Mouse (Mus musculus) lung, adult 2 months (tissue): ENCODE measurements around the gene Majin. TPM values are rescaled to one million over a fixed set of nuclear protein-coding genes. Genes with fewer than 3 reads are reported as not detected.

Source experiments
- DNase-seq: peaks from one replicate; pipeline ENCODE4 v3.0.0; 2022
- H3K4me1 ChIP-seq: fragments of 200-500 bp; 2 replicates; pipeline ENCODE4 v1.6.1; 2011; ENCODE audit warnings: low read length; ENCODE audit not compliant: control insufficient read depth, insufficient read depth
- H3K4me3 ChIP-seq: fragments of 200-500 bp; replicated peaks from 2 replicates; pipeline ENCODE3; 2011; ENCODE audit warnings: low read depth, mild to moderate bottlenecking, control low read depth, low read length; ENCODE audit errors: extremely low read depth
- CTCF ChIP-seq: fragments of 200-500 bp; IDR thresholded peaks from 2 replicates; pipeline ENCODE4 v1.5.1; 2011; ENCODE audit warnings: mild to moderate bottlenecking, low read length, control low read depth; ENCODE audit not compliant: insufficient read depth
- POLR2A ChIP-seq: fragments of 200-500 bp; IDR thresholded peaks from 2 replicates; pipeline ENCODE4 v1.6.1; 2011; ENCODE audit warnings: low read depth, mild to moderate bottlenecking, control low read depth, low read length, borderline replicate concordance; ENCODE audit errors: extremely low read depth
- WGBS: fragments of 180-500 bp; shearing (Covaris S2); methylation state at CpG from one replicate; pipeline ENCODE4 v1.1.7; 2018; 5-methylcytosine and 5-hydroxymethylcytosine counted together
- polyA plus RNA-seq: library from polyadenylated mRNA; depleted of rRNA; stranded (reverse); fragments of >200 nt; gene quantifications from 2 replicates; pipeline ENCODE4 v1.2.3, GENCODE M21; 2012

The Majin gene
- polyA plus RNA-seq, 1 experiment: 0.37 TPM

GRCm38 (mm10) chr19:6236842-6237241 is 52.7 kb downstream of the Majin start:
- Histone ChIP-seq H3K4me1 (peaks cover 7% of the 10 kb centered on the region), H3K4me3 (no peak overlapping the region)
- DNase-seq: no peak
- 74% methylated on average over 7 of the region's 7 CpGs for WGBS
- no peak for TF ChIP-seq POLR2A
- no peak for TF ChIP-seq CTCF

DNA sequence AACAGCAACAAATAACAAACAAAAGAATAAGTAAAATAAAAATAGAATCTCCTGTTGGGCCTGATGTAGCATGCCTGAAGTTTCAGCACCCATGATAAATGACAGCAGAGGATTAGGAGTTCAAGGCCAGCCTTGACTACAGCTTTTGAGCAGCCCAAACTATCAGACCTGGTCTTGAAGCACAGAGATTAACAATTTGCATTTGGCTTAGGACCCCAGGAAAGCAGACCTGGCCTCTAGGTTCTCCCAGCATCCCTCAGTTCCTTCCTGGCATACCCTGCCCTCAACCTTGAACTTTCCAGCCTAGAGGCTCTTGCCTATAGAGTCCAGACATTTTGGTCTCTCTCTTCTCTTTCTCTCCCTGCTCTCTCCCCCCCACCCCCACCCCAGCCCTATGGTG is 54.6 kb downstream of the Majin start:
- H3K4me3 ChIP-seq: no peak overlapping the region
- peaks cover 10% of the 10 kb centered on the region for H3K4me1 ChIP-seq
- TF ChIP-seq CTCF: no peak
- TF ChIP-seq POLR2A: no peak
- DNase-seq: no peak

DNA sequence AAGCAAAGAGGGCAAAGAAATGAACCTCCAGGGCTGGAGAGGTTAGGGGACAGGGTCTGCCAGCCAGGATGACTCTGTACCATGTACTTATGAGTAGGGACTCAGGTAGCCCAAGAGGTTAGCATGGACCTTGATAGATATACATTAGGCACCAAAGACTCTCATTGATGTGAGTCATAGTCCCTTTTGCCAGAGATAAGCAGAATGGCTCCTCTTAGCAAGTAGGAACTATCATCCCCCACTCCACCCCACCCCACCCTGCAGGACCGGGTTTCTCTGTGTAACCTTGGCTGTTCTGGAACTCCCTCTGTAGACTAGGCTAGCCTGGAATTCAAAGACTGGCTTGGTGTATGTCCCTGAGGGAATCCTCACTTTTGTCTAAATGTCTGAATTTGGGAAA is 55.9 kb downstream of the Majin start:
- 50% methylated on average over 1 of the region's 1 CpGs for WGBS
- peaks cover 5% of the 10 kb centered on the region; the same call in 1 of the 2 replicates for H3K4me1 ChIP-seq
- H3K4me3 ChIP-seq: no peak overlapping the region
- DNase-seq: no peak
- TF ChIP-seq CTCF (no peak), POLR2A (no peak)

DNA sequence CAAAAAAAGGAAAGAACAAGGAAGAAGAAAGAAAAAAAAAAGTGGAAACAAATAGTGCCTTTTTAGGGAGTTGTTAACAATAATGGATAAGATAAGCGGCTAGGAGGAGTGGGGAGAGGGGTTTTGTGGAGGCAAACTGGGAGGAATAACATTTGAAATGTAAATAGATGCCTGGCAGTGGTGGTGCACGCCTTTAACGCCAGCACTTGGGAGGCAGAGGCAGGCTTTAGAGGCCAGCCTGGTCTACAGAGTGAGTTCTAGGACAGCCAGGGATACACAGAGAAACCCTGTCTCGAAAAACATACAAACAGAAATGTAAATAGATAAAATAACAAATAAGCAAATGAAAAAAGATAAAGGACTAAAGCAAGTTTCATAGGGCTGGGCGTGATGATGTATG is 56.5 kb downstream of the Majin start:
- no peak for TF ChIP-seq CTCF
- TF ChIP-seq POLR2A: no peak
- WGBS: 35% methylated on average over 5 of the region's 5 CpGs
- DNase-seq: no peak
- Histone ChIP-seq H3K4me1 (peaks cover 5% of the 10 kb centered on the region; the same call in 1 of the 2 replicates), H3K4me3 (no peak overlapping the region)

DNA sequence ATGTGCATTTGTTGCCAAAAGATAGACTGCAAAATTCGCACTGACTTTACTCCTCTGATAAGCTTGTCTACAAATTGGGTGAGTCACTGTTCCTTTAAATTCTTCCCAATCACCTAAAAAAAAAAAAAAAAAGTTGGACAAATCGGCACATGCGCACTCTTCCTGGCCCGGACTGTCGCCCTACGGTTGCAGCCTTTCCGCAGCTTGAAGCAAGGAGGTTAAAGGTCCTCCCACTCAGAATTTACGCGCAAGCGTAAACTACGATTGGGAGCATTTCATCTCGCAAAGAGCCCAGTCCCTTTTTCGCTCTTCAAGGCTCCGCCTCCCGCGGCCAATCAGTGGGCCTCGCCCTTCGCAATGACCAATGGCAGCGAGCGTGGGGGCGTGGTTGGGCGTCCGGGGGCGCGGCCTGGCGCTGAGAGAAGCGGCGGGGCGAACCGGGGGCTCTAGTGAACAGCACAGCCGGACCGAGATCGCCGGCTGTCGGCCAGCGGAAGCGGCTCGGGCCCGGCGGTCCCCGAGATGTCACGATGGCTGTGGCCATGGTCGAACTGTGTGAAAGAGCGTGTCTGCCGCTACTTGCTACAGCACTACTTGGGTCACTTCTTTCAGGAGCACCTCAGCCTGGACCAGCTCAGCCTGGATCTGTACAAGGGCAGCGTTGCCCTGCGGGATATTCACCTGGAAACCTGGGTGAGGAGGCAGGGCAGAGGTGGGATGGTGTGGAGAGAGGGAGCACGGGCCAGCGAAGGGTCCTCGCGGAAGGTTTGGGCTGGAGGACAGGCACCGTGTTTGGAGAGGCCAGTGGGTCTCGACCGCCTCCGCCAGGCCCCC is 57.3 kb downstream of the Majin start, which contains the start of gene Atg2a:
TSS of gene Atg2a (plus strand) at position 395 of the 834 bp plus-strand sequence.
- peak within 1 kb of the TSS; percentile 70 for H3K4me3 ChIP-seq
- TF ChIP-seq CTCF (no peak), POLR2A (peak; percentile 73; the same call in 1 of the 2 replicates)
- WGBS: under 1% methylated on average over 55 of the region's 55 CpGs
- peaks cover 3% of the 10 kb centered on the region; the same call in 1 of the 2 replicates for H3K4me1 ChIP-seq
- peak; percentile 98 for DNase-seq

- no peak for TF ChIP-seq CTCF
- TF ChIP-seq POLR2A: peak; percentile 68; the same call in 1 of the 2 replicates
- H3K4me3 ChIP-seq: peak overlapping the region; percentile 70
- 0% methylated on average over 4 of the region's 4 CpGs for WGBS
- peak; percentile 55 for DNase-seq
- H3K4me1 ChIP-seq: peaks cover 3% of the 10 kb centered on the region; the same call in 1 of the 2 replicates
These were observed 58.1 kb downstream of the Majin start for GRCm38 (mm10) chr19:6242281-6242680.

DNA sequence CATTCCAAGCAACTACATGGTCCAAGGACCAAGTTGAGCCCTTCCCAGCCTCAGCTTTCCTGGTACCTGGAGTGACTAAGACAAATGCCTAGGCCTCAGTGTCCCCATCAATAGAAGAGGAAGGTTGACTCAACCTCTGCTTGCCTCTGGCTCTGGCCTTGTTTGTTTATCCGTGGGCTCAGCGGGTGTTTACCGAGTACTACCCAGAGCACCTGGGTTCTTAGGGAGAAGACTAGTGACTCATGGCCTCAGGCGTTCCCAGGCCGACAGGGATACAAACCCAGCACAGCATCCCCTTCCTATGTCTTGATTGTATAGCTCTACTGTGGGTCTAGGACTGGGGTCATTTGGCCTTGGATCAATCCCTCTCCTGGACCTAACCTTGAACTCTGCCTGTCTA is 59.0 kb downstream of the Majin start:
- TF ChIP-seq POLR2A (no peak), CTCF (no peak)
- DNase-seq: no peak
- H3K4me1 ChIP-seq: peaks cover 3% of the 10 kb centered on the region; the same call in 1 of the 2 replicates
- 69% methylated on average over 5 of the region's 5 CpGs for WGBS
- no peak overlapping the region for H3K4me3 ChIP-seq

DNA sequence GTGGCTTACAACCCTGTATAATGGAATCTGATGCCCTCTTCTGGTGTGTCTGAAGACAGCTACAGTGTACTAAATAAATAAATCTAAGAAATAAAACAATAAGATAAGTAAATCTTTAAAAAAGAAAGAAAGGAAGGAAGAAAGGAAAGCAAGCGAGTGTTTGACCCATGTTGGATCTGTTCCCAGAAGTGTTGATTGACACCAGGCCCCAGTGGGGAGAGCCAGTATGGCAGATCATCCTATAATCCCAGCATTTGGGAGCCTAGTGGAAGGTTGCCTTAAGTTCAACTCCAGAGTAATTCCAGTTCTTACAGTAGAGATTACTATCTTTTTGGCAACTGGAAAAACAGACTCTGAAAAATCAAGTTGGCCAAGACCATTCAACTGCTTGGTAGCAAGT is 61.6 kb downstream of the Majin start:
- 48% methylated on average over 1 of the region's 1 CpGs for WGBS
- H3K4me3 ChIP-seq: no peak overlapping the region
- TF ChIP-seq CTCF: no peak
- TF ChIP-seq POLR2A: no peak

DNA sequence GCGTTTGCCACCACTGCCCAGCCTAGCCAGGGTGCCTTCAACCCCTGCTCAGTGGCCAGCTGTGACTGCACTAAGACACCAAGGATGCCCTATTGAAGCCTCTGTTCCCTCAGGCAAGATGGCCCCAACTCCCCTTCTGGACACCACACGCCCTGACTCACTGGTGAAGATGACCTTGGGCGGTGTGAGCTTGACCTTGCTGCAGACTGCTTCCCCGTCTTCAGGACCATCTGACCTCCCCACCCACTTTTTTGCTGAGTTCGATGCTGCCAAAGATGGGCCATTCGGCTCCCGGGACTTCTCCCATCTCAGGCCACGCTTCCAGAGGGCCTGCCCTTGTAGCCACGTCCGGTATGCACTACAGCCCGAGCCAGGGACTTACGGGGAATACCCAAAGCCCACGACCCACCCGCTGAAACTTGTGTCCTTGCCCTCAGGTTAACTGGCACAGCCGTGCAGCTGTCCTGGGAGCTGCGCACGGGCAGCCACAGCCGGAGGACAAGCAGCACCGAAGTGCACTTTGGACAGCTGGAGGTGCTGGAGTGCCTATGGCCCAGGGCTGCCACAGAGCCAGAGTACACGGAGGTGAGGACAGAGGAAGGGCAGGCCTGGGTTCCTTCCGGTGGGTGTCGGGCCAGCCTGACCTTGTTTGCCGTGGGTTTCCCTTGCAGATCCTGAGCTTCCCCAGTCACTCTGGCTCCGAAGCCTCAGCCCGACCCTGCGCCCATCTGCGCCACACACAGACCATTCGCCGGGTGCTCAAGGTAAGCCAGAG is 63.5 kb downstream of the Majin start:
- WGBS: 92% methylated on average over 29 of the region's 29 CpGs
- no peak for DNase-seq
- TF ChIP-seq CTCF: no peak
- no peak overlapping the region for H3K4me3 ChIP-seq
- H3K4me1 ChIP-seq: no peaks in the 10 kb centered on the region

More for the DNA sequence above, 61.6 kb downstream of the Majin start:
- no peak for DNase-seq
- H3K4me1 ChIP-seq: peaks cover 3% of the 10 kb centered on the region; the same call in 1 of the 2 replicates
